9 mouse cellular contexts compared by ENCODE assay signal in the genomic region with DNA sequence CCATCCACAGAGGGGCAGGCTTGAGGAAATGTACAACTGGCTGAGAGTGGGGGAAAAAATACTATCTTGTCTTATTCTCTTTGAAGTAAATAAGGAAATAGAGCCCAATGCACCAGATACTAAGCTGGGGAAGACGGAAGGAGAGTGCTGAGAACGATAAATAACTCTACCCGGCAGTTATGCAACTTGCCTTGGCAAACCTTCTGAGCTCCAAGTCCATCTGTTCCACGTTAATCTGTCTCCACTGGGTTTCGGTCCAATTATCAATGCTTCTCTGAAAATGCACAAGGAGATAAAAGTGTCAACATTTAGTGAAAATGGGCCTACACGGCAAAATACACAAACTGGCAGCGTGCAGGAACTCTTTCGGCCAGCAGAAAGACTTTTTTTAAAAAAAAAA.
DNase-seq lines count a peak whose midpoint lies in the region; ATAC-seq and TF ChIP-seq lines count a peak whose summit lies in the region.
"Had no signal": no experiment of that assay in that cellular context is flagged by ENCODE, and none has a peak within 500 bp of the region (broad histone marks: within the 10 kb centered on the region; RNA-seq: fewer than 3 reads in every experiment).

No protein-coding gene starts in this region.

- DNase-seq in kidney, adult 2 months, result peak; percentile 62
- DNase-seq in cerebellum, adult 11 months, result peak; percentile 84
- DNase-seq in cerebellum, postnatal 25 days, result peak; percentile 82 to 86
- peak; percentile 45 to 48 for DNase-seq in layer of hippocampus, postnatal 36 days
- DNase-seq in thymus, adult 18-20 months, result no peak
- DNase-seq: adrenal gland, adult 8-10 months had no signal

- TF ChIP-seq CTCF in kidney, adult 2 months (conservative IDR thresholded peaks at IDR 0.05; ENCODE audit: insufficient read depth, insufficient read length, low read depth, low read length), result no peak

- WGBS in kidney, adult 2 months, result 52% methylated on average over 8 of the region's 8 CpGs
- WGBS in kidney, embryonic 14.5 days, result 71% methylated on average over 8 of the region's 8 CpGs

- no peaks in the 10 kb centered on the region for H3K9me3 ChIP-seq in kidney, embryonic 14.5 days (ENCODE audit: control insufficient read depth, low read length)

- no peak overlapping the region for H3K27ac ChIP-seq in kidney, adult 2 months (ENCODE audit: insufficient read depth, low read depth, low read length)
- H3K27ac ChIP-seq in kidney, embryonic 14.5 days (ENCODE audit: low read depth, low read length), result no peak overlapping the region
- H3K27ac ChIP-seq: hindbrain, postnatal 0 days had no signal

- ATAC-seq in kidney, embryonic 14.5 days (ENCODE audit: low FRiP score, low TSS enrichment), result no peak
- ATAC-seq in inflammation-experienced regulatory T-cells, adult 6 months, result no peak
- ATAC-seq: hindbrain, postnatal 0 days had no signal

- no peak overlapping the region for H3K4me2 ChIP-seq in kidney, embryonic 14.5 days (replicated peaks; ENCODE audit: low read depth, low read length)

- no peaks in the 10 kb centered on the region for H3K36me3 ChIP-seq in kidney, adult 2 months (ENCODE audit: control insufficient read depth, insufficient read depth, low read length)
- no peaks in the 10 kb centered on the region for H3K36me3 ChIP-seq in kidney, embryonic 14.5 days (ENCODE audit: control insufficient read depth, insufficient read depth, low read length)

- no peak for TF ChIP-seq POLR2A in kidney, adult 2 months (IDR thresholded peaks at IDR 0.05; ENCODE audit: low read depth, low read length)

- H3K27me3 ChIP-seq in kidney, adult 2 months (replicated peaks; ENCODE audit: control insufficient read depth, insufficient read depth, low read length), result no peaks in the 10 kb centered on the region
- no peaks in the 10 kb centered on the region for H3K27me3 ChIP-seq in kidney, embryonic 14.5 days (ENCODE audit: control insufficient read depth, insufficient read depth, low read length)

- no peak overlapping the region for H3K4me3 ChIP-seq in kidney, adult 2 months (ENCODE audit: insufficient read depth, low read depth, low read length)
- no peak overlapping the region for H3K4me3 ChIP-seq in kidney, embryonic 14.5 days (ENCODE audit: low read length)

- H3K9ac ChIP-seq in kidney, embryonic 14.5 days (ENCODE audit: low read depth, low read length), result no peak overlapping the region

- no peaks in the 10 kb centered on the region for H3K4me1 ChIP-seq in kidney, adult 2 months (ENCODE audit: control insufficient read depth, insufficient read depth, low read length)
- no peaks in the 10 kb centered on the region for H3K4me1 ChIP-seq in kidney, embryonic 14.5 days (ENCODE audit: control insufficient read depth, insufficient read depth, low read length)

Comparison
In these comparisons a context has a peak if more than half of its experiments do, and no peak if none do; other contexts are left out.
1. DNase-seq: peak in kidney, adult 2 months (single experiment), cerebellum, adult 11 months (single experiment), cerebellum, postnatal 25 days (2 of 2) and layer of hippocampus, postnatal 36 days (2 of 2); none in thymus, adult 18-20 months (0 of 2).